Mouse (Mus musculus): ENCODE measurements around the gene Bco2. TPM values are rescaled to one million over a fixed set of nuclear protein-coding genes. Genes with fewer than 3 reads are reported as not detected.

The Bco2 gene
- polyA plus RNA-seq, 1 experiment from 2014 or later: 0.26 TPM

GRCm38 (mm10) chr9:50485521-50485920 is 69.5 kb downstream of the Bco2 start:
- Histone ChIP-seq H3K36me3 (ENCODE audit: control insufficient read depth, insufficient read depth, low read length) (no peaks in the 10 kb centered on the region), H3K27ac (ENCODE audit: low read length) (no peak overlapping the region), H3K9ac (replicated peaks; ENCODE audit: low read depth, low read length) (no peak overlapping the region), H3K4me1 (ENCODE audit: control insufficient read depth, insufficient read depth, low read length) (peaks cover 7% of the 10 kb centered on the region; the same call in 1 of the 2 replicates), H3K9me3 (ENCODE audit: control insufficient read depth, low read depth, low read length) (no peaks in the 10 kb centered on the region), H3K27me3 (ENCODE audit: control insufficient read depth, insufficient read depth, low read length) (no peaks in the 10 kb centered on the region), H3K4me2 (replicated peaks; ENCODE audit: low read depth, low read length) (peak overlapping the region; percentile 6; the same call in 1 of the 2 replicates), H3K4me3 (ENCODE audit: low read depth, low read length) (no peak overlapping the region)
- 14% methylated on average over 10 of the region's 10 CpGs for WGBS
- no peak for ATAC-seq (ENCODE audit: insufficient number of reproducible peaks, insufficient read depth, low FRiP score, low read depth)

Other genes starting within 250 kb of the Bco2 start
- 361 and 375 TPM in 2 replicates for gene Rpl10-ps3, start 210.2 kb downstream of the Bco2 start, polyA plus RNA-seq (2014; fragmentation: Nextera tagmentation; extraction: Ambion mirVana)
- 2.4 and 4.8 TPM in 2 replicates for gene Plet1, start 60.7 kb downstream of the Bco2 start, polyA plus RNA-seq (2014; fragmentation: Nextera tagmentation; extraction: Ambion mirVana)
- gene Pts, start 26.5 kb downstream of the Bco2 start, polyA plus RNA-seq (2014; fragmentation: Nextera tagmentation; extraction: Ambion mirVana): 96.7 and 99.4 TPM in 2 replicates
- gene Il18, start 354 bp downstream of the Bco2 start, polyA plus RNA-seq (2014; fragmentation: Nextera tagmentation; extraction: Ambion mirVana): 7.9 and 9.1 TPM in 2 replicates
- not detected in 2 replicates for gene Tex12, start 6.1 kb upstream of the Bco2 start, polyA plus RNA-seq (2014; fragmentation: Nextera tagmentation; extraction: Ambion mirVana)
- 295 and 307 TPM in 2 replicates for gene Sdhd, start 48.6 kb upstream of the Bco2 start, polyA plus RNA-seq (2014; fragmentation: Nextera tagmentation; extraction: Ambion mirVana)
- gene Timm8b, start 48.7 kb upstream of the Bco2 start, polyA plus RNA-seq (2014; fragmentation: Nextera tagmentation; extraction: Ambion mirVana): 272 and 288 TPM in 2 replicates
- gene Pih1d2, start 62.1 kb upstream of the Bco2 start, polyA plus RNA-seq (2014; fragmentation: Nextera tagmentation; extraction: Ambion mirVana): 4.7 and 5.4 TPM in 2 replicates
- 26.2 and 29.5 TPM in 2 replicates for gene Nkapd1, start 62.3 kb upstream of the Bco2 start, polyA plus RNA-seq (2014; fragmentation: Nextera tagmentation; extraction: Ambion mirVana)
- 47.9 and 51.5 TPM in 2 replicates for gene Dlat, start 104.6 kb upstream of the Bco2 start, polyA plus RNA-seq (2014; fragmentation: Nextera tagmentation; extraction: Ambion mirVana)
- gene Dixdc1, start 184.3 kb upstream of the Bco2 start, polyA plus RNA-seq (2014; fragmentation: Nextera tagmentation; extraction: Ambion mirVana): 11.4 and 12.7 TPM in 2 replicates
- gene 2310030G06Rik, start 191.4 kb upstream of the Bco2 start, polyA plus RNA-seq (2014; fragmentation: Nextera tagmentation; extraction: Ambion mirVana): 12.3 and 13.0 TPM in 2 replicates
- 43.7 and 47.9 TPM in 2 replicates for gene Cryab, start 196.1 kb upstream of the Bco2 start, polyA plus RNA-seq (2014; fragmentation: Nextera tagmentation; extraction: Ambion mirVana)
- 1.5 and 3.2 TPM in 2 replicates for gene Hspb2, start 197.2 kb upstream of the Bco2 start, polyA plus RNA-seq (2014; fragmentation: Nextera tagmentation; extraction: Ambion mirVana)
- gene Fdxacb1, start 213.1 kb upstream of the Bco2 start, polyA plus RNA-seq (2014; fragmentation: Nextera tagmentation; extraction: Ambion mirVana): 13.7 and 14.0 TPM in 2 replicates
- 38.9 and 46.1 TPM in 2 replicates for gene Alg9, start 219.8 kb upstream of the Bco2 start, polyA plus RNA-seq (2014; fragmentation: Nextera tagmentation; extraction: Ambion mirVana)
- gene 1110032A03Rik, start 220.3 kb upstream of the Bco2 start, polyA plus RNA-seq (2014; fragmentation: Nextera tagmentation; extraction: Ambion mirVana): 34.4 and 37.8 TPM in 2 replicates